ENCODE assay signal across 8 mouse cellular contexts in the genomic region with DNA sequence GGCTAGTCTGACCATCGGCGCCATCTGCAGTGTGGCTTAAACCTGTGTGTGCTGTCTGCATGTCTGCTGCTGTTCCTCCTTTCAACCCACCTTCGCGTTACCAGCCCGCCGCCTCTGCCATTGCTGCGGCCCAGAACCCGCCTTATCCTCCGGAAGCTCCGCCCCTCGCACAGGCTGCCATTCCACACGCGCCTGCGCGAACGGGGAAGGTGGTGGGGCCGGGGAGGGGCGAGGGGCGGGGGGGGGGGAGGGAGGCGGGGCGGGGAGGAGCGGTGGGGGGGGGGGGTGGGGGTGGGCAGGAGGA. TPM values are rescaled to one million over a fixed set of nuclear protein-coding genes. Genes with fewer than 3 reads are reported as not detected.
A peak's percentile ranks its signal among the peaks of the same experiment; 100 is the strongest.
DNase-seq lines count a peak whose midpoint lies in the region; ATAC-seq and TF ChIP-seq lines count a peak whose summit lies in the region.

A gene (minus strand): TSS at position 152 of the 304 bp plus-strand sequence.

- no peaks in the 10 kb centered on the region for H3K9me3 ChIP-seq in MEL (replicated peaks; ENCODE audit: insufficient read depth, low read length)
- H3K9me3 ChIP-seq in lung, embryonic 15.5 days, result no peaks in the 10 kb centered on the region

- peak; percentile 83 for ATAC-seq in lung, embryonic 15.5 days (ENCODE audit: borderline replicate concordance, extremely low read depth, low FRiP score, low TSS enrichment)

- H3K4me1 ChIP-seq in MEL (ENCODE audit: control insufficient read depth in 1 of 2, insufficient read depth in 2 of 2, low read length in 2 of 2), result peaks cover 0 to 3% of the 10 kb centered on the region in 2 experiments; a peak in 2 of 4 replicates
- H3K4me1 ChIP-seq in lung, embryonic 15.5 days, result no peaks in the 10 kb centered on the region
- H3K4me1 ChIP-seq in thymus, adult 2 months (replicated peaks; ENCODE audit: control insufficient read depth, insufficient read depth, low read length), result peaks cover 4% of the 10 kb centered on the region

- no peak for TF ChIP-seq CTCF in MEL (IDR thresholded peaks at IDR 0.05 in 2 of 3, conservative IDR thresholded peaks at IDR 0.05 in 1 of 3; ENCODE audit: control insufficient read depth in 1 of 3, insufficient read depth in 1 of 3, low read depth in 2 of 3, low read length in 3 of 3, poor library complexity in 1 of 3, severe bottlenecking in 1 of 3)
- TF ChIP-seq CTCF in thymus, adult 2 months (IDR thresholded peaks at IDR 0.05; ENCODE audit: borderline replicate concordance, control insufficient read depth, extremely low read depth, insufficient read depth, low read length, poor library complexity), result no peak

- peak within 1 kb of the TSS; percentile 91 for H3K9ac ChIP-seq in MEL (ENCODE audit: control insufficient read depth, low read depth, low read length, poor library complexity, severe bottlenecking)
- peak within 1 kb of the TSS; percentile 51 for H3K9ac ChIP-seq in lung, embryonic 15.5 days

- peak; percentile 59 to 72 for TF ChIP-seq POLR2A in MEL (IDR thresholded peaks at IDR 0.05; ENCODE audit: control insufficient read depth in 1 of 2, insufficient read depth in 1 of 2, low read depth in 1 of 2, low read length in 2 of 2, poor library complexity in 1 of 2)
- TF ChIP-seq POLR2A in thymus, adult 2 months (IDR thresholded peaks at IDR 0.05; ENCODE audit: control insufficient read depth, extremely low read depth, insufficient read depth, low read length, poor library complexity), result peak; percentile 34; the same call in 1 of the 2 replicates

- H3K79me2 ChIP-seq in MEL (ENCODE audit: control insufficient read depth, insufficient read depth, low read length, poor library complexity), result peaks cover 5% of the 10 kb centered on the region; the same call in 1 of the 2 replicates

- H3K27me3 ChIP-seq in MEL (ENCODE audit: control insufficient read depth in 1 of 2, insufficient read depth in 2 of 2, low read length in 2 of 2), result no peaks in the 10 kb centered on the region
- H3K27me3 ChIP-seq in lung, embryonic 15.5 days, result no peaks in the 10 kb centered on the region
- H3K27me3 ChIP-seq in thymus, adult 2 months (ENCODE audit: control insufficient read depth, insufficient read depth, low read length), result no peaks in the 10 kb centered on the region

- H3K4me3 ChIP-seq in MEL (ENCODE audit: control insufficient read depth in 1 of 2, insufficient read depth in 1 of 2, low read depth in 2 of 2, low read length in 2 of 2), result peak within 1 kb of the TSS; percentile 91 to 92
- peak within 1 kb of the TSS; percentile 49 for H3K4me3 ChIP-seq in lung, embryonic 15.5 days
- H3K4me3 ChIP-seq in thymus, adult 2 months (ENCODE audit: control insufficient read depth, insufficient read depth, low read length), result peak within 1 kb of the TSS; percentile 87

- peak within 1 kb of the TSS; percentile 60 for H3K4me2 ChIP-seq in lung, embryonic 15.5 days

- TF ChIP-seq RAD21 in MEL (IDR thresholded peaks at IDR 0.05; ENCODE audit: low read depth, low read length), result no peak

- 15% methylated on average over 15 of the region's 22 CpGs for WGBS in lung, embryonic 15.5 days
- whole genome bisulfite sequencing in thymus, adult 2 months, result 0% methylated on average over 11 of the region's 22 CpGs

- DNase-seq in MEL (ENCODE audit: low read depth, low spot score), result peak; percentile 81
- DNase-seq in cerebellum, adult 8-10 months, result peak; percentile 74
- peak; percentile 60 for DNase-seq in forelimb bud, embryonic 11.5 days (ENCODE audit: low read depth, low spot score)
- peak; percentile 83 for DNase-seq in heart, postnatal 4 days
- DNase-seq in layer of hippocampus, adult 8-10 months (ENCODE audit: low spot score in 2 of 2), result peak; percentile 67 to 68
- DNase-seq in ovary, adult 18-20 months (ENCODE audit: low spot score), result peak; percentile 69
- DNase-seq in thymus, adult 2 months, result peak; percentile 77

- peaks cover 0 to 2% of the 10 kb centered on the region in 2 experiments; a peak in 1 of 4 replicates for H3K36me3 ChIP-seq in MEL (ENCODE audit: control insufficient read depth in 1 of 2, insufficient read depth in 2 of 2, low read length in 2 of 2)
- H3K36me3 ChIP-seq in lung, embryonic 15.5 days, result no peaks in the 10 kb centered on the region
- H3K36me3 ChIP-seq in thymus, adult 2 months (ENCODE audit: control insufficient read depth, insufficient read depth, low read length), result no peaks in the 10 kb centered on the region

- peak within 1 kb of the TSS; percentile 45 for H3K27ac ChIP-seq in MEL (ENCODE audit: control insufficient read depth, low read depth, low read length)
- H3K27ac ChIP-seq in lung, embryonic 15.5 days, result peak within 1 kb of the TSS; percentile 59
- H3K27ac ChIP-seq in thymus, adult 2 months (ENCODE audit: control insufficient read depth, insufficient read depth, low read length), result peak within 1 kb of the TSS; percentile 33

- no peak for TF ChIP-seq EP300 in MEL (IDR thresholded peaks at IDR 0.05; ENCODE audit: low read depth in 1 of 2, low read length in 2 of 2)

TF ChIP-seq in MEL, 35 proteins besides CTCF, POLR2A, EP300 and RAD21:
- TF ChIP-seq E2F4 (IDR thresholded peaks at IDR 0.05; ENCODE audit: borderline replicate concordance, low read depth, low read length), result no peak
- peak; percentile 65; the same call in 1 of the 2 replicates for TF ChIP-seq POLR2AphosphoS2 (IDR thresholded peaks at IDR 0.05; ENCODE audit: low read length)
- TF ChIP-seq NELFE (IDR thresholded peaks at IDR 0.05; ENCODE audit: low read depth, low read length), result peak; percentile 61
- TF ChIP-seq ZMIZ1 (IDR thresholded peaks at IDR 0.05; ENCODE audit: low read depth, low read length), result 0 out of 2 replicates have a peak, but pooled peaks have one; percentile 37
- no peak for TF ChIP-seq MAFK (IDR thresholded peaks at IDR 0.05; ENCODE audit: borderline replicate concordance, low read depth, low read length)
- TF ChIP-seq JUND (IDR thresholded peaks at IDR 0.05; ENCODE audit: low read depth, low read length), result no peak
- TF ChIP-seq BHLHE40 (IDR thresholded peaks at IDR 0.05; ENCODE audit: borderline replicate concordance, low read depth, low read length), result no peak
- 0 out of 2 replicates have a peak, but pooled peaks have one; percentile 23 for TF ChIP-seq TBP (IDR thresholded peaks at IDR 0.05; ENCODE audit: low read depth, low read length)
- peak; percentile 70 for TF ChIP-seq NRF1 (IDR thresholded peaks at IDR 0.05; ENCODE audit: insufficient read depth, low read depth, low read length, poor library complexity, severe bottlenecking)
- TF ChIP-seq MXI1 (IDR thresholded peaks at IDR 0.05; ENCODE audit: low read depth, low read length), result peak; percentile 37; the same call in 1 of the 2 replicates
- 0 out of 2 replicates have a peak, but pooled peaks have one; percentile 23 for TF ChIP-seq ELF1 (IDR thresholded peaks at IDR 0.05; ENCODE audit: low read depth, low read length)
- TF ChIP-seq ZC3H11A (IDR thresholded peaks at IDR 0.05; ENCODE audit: low read depth, low read length), result no peak
- no peak; the same call in 1 of the 2 replicates for TF ChIP-seq MAZ (IDR thresholded peaks at IDR 0.05; ENCODE audit: low read depth, low read length)
- TF ChIP-seq SIN3A (IDR thresholded peaks at IDR 0.05; ENCODE audit: low read length), result peak; percentile 42
- peak; percentile 49; the same call in 1 of the 2 replicates for TF ChIP-seq HCFC1 (IDR thresholded peaks at IDR 0.05; ENCODE audit: low read depth, low read length)

RNA-seq across cellular contexts. Expression of the gene that starts here (rescaled TPM):
- 52.7 and 61.7 TPM in 2 replicates for total RNA-seq in MEL (2012; rRNA removed)
- polyA plus RNA-seq in MEL (2012; ENCODE audit: insufficient read depth in 1 of 2, insufficient read length in 2 of 2, low read depth in 1 of 2, low replicate concordance in 2 of 2, missing spikeins in 1 of 2), result 10 to 100 TPM in 1 of 2 experiments, not detected in 1; 88.1 TPM
- 10 to 100 TPM; 51.8 to 54.6 TPM for total RNA-seq in heart, postnatal 4 days (2021)
- total RNA-seq in layer of hippocampus, adult 8-10 months (2022), result 10 to 100 TPM; 23.8 to 28.8 (median 26.8) TPM
- polyA plus RNA-seq in lung, embryonic 15.5 days (2015; fragmentation: Nextera tagmentation; extraction: Ambion mirVana), result 104 and 119 TPM in 2 replicates
- 56.5 and 63.6 TPM in 2 replicates for polyA plus RNA-seq in thymus, adult 2 months (2012; rRNA removed)

Comparison
In these comparisons a context has a peak if more than half of its experiments do, and no peak if none do; other contexts are left out.
1. Peak in every context shown above with its lines: DNase-seq, ATAC-seq, H3K4me3 ChIP-seq and H3K27ac ChIP-seq.